Mouse (Mus musculus) thymus, adult 2 months (tissue): ENCODE measurements at regions not wholly inside any gene's neighbourhood (a gene's known extent, or its start where the extent isn't known, plus 50 kb on each side); places are given as distances from the start of the nearest gene placed in this dataset.

ENCODE experiments used
- DNase-seq: peaks from one replicate; pipeline ENCODE4 v3.0.0; 2021
- H3K27ac ChIP-seq: fragments of 200-500 bp; 2 replicates; pipeline ENCODE4 v1.5.1; 2012; ENCODE audit warnings: low read length, control low read depth; ENCODE audit not compliant: control insufficient read depth, insufficient read depth
- H3K27me3 ChIP-seq: fragments of 200-500 bp; 2 replicates; pipeline ENCODE4 v1.6.1; 2012; ENCODE audit warnings: mild to moderate bottlenecking, low read length, moderate library complexity, mixed read lengths; ENCODE audit not compliant: control insufficient read depth, insufficient read depth
- H3K36me3 ChIP-seq: fragments of 200-500 bp; 2 replicates; pipeline ENCODE4 v1.6.1; 2012; ENCODE audit warnings: mild to moderate bottlenecking, low read length, moderate library complexity; ENCODE audit not compliant: control insufficient read depth, insufficient read depth
- H3K4me1 ChIP-seq: fragments of 200-500 bp; replicated peaks from 2 replicates; pipeline ENCODE4 v1.6.1; 2012; ENCODE audit warnings: low read length; ENCODE audit not compliant: control insufficient read depth, insufficient read depth
- H3K4me3 ChIP-seq: fragments of 200-500 bp; 2 replicates; pipeline ENCODE4 v1.5.1; 2012; ENCODE audit warnings: mild to moderate bottlenecking, low read length, control low read depth, moderate library complexity; ENCODE audit not compliant: control insufficient read depth, insufficient read depth
- CTCF ChIP-seq: fragments of 200-500 bp; IDR thresholded peaks from 2 replicates; pipeline ENCODE4 v1.5.1; 2012; ENCODE audit warnings: mild to moderate bottlenecking, control low read depth, low read length, moderate library complexity, borderline replicate concordance; ENCODE audit not compliant: control insufficient read depth, poor library complexity, insufficient read depth; ENCODE audit errors: extremely low read depth
- POLR2A ChIP-seq: fragments of 200-500 bp; IDR thresholded peaks from 2 replicates; pipeline ENCODE4 v1.6.1; 2012; ENCODE audit warnings: mild to moderate bottlenecking, low read length, control low read depth, moderate library complexity; ENCODE audit not compliant: control insufficient read depth, poor library complexity, insufficient read depth; ENCODE audit errors: extremely low read depth
- WGBS: fragments of 180-500 bp; shearing (Covaris S2); methylation state at CpG from one replicate; pipeline ENCODE4 v1.1.7; 2018; 5-methylcytosine and 5-hydroxymethylcytosine counted together

DNA sequence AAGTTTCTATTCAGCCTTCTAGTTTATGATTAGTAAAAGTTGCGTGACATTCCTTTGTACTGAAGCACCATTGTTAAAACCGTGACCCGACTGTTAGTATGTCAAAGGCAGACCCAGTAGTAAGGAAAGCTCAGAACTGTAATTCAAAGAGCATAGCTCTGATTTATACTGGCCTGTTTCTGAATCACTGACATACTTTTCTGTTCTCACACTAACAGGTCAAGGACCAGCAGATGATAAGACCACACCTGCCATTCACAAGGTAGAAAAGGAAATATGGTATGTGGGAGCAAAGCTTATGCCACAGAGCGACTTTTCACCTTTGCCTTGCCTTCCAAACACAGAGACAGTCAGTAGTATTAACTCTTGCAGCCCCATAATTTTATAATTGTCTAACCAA is 269.5 kb upstream of the Acvr2a start:
- H3K27me3 ChIP-seq, result no peaks in the 10 kb centered on the region
- WGBS, result 96% methylated on average over 4 of the region's 4 CpGs
- H3K36me3 ChIP-seq, result no peaks in the 10 kb centered on the region
- DNase-seq, result no peak
- H3K4me1 ChIP-seq, result no peaks in the 10 kb centered on the region
- no peak for TF ChIP-seq CTCF
- no peak for TF ChIP-seq POLR2A
- no peak overlapping the region for H3K4me3 ChIP-seq
- no peak overlapping the region for H3K27ac ChIP-seq

DNA sequence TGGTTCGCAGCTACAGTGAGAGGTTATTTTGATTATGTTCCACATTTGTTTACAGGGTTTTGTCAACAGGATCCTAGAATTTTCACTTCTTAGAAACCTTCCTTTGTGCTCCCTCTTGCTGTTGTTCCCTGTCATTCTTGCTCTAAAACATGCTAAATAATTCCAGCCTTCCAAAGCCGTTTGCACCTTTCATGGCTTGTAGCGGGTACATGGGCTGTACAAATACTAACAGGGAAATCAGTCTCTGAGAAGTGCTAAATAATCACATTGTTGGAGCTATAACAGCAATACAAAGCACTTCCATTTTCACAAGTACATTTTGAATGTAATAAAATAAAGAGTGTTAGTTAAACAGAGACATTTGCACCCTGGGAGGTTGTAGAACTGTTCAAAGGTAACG is 268.8 kb upstream of the Acvr2a start:
- no peak for TF ChIP-seq CTCF
- no peak for TF ChIP-seq POLR2A
- no peaks in the 10 kb centered on the region for H3K36me3 ChIP-seq
- DNase-seq, result no peak
- 92% methylated on average over 4 of the region's 4 CpGs for WGBS
- no peak overlapping the region for H3K27ac ChIP-seq
- no peaks in the 10 kb centered on the region for H3K27me3 ChIP-seq
- H3K4me3 ChIP-seq, result no peak overlapping the region
- no peaks in the 10 kb centered on the region for H3K4me1 ChIP-seq

DNA sequence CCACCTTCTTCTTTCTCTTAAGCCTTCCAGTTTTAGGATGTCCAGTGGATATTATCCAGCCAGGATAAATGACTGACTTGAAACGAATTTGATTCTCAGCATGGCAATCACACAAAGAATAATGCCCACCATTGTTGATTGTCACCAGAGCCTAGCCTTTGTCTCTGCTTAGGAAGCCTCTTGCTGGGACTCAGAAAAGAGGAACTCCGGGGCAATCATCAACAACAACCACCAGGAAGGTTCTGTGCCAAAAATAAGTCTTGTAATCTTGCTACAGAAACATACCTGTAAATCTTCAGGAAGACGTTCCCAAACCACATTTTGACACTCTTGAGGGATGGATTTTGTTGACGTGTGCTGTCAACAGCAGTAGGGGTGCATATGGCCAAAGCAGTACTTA is 268.2 kb upstream of the Acvr2a start:
- Histone ChIP-seq H3K36me3 (no peaks in the 10 kb centered on the region), H3K27me3 (no peaks in the 10 kb centered on the region), H3K27ac (no peak overlapping the region), H3K4me3 (no peak overlapping the region), H3K4me1 (no peaks in the 10 kb centered on the region)
- WGBS, result 33% methylated on average over 4 of the region's 4 CpGs
- TF ChIP-seq CTCF, result no peak
- no peak for TF ChIP-seq POLR2A
- DNase-seq, result no peak

- DNase-seq, result no peak
- Histone ChIP-seq H3K27me3 (no peaks in the 10 kb centered on the region), H3K4me1 (no peaks in the 10 kb centered on the region), H3K27ac (no peak overlapping the region), H3K36me3 (no peaks in the 10 kb centered on the region), H3K4me3 (no peak overlapping the region)
- TF ChIP-seq POLR2A (no peak), CTCF (no peak)
- 56% methylated on average over 4 of the region's 4 CpGs for WGBS
These were observed 267.7 kb upstream of the Acvr2a start for GRCm38 (mm10) chr2:48546194-48546593.

DNA sequence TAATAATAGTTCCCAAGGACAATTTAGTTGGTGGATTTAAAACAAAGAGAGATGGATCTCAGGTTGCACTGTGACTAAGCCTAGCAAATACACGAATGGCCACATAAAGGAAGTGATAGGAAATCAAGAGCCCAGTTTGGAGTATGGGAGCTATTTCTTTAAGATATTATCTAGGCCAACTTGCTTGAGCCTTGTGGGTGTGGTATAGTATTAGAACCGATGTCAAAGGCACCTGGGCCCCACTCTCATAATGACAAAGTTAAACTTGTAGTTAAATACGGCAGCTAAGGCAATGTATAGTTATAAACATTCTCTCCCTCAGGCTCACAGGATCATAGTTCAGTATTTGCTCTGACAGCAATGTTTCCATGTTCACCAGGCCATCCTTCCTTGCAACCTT is 257.3 kb upstream of the Acvr2a start:
- WGBS, result 82% methylated on average over 3 of the region's 3 CpGs
- Histone ChIP-seq H3K4me3 (no peak overlapping the region), H3K4me1 (no peaks in the 10 kb centered on the region), H3K27ac (no peak overlapping the region), H3K36me3 (no peaks in the 10 kb centered on the region), H3K27me3 (no peaks in the 10 kb centered on the region)
- TF ChIP-seq POLR2A (no peak), CTCF (no peak)
- no peak for DNase-seq

- no peaks in the 10 kb centered on the region for H3K27me3 ChIP-seq
- no peak overlapping the region for H3K4me3 ChIP-seq
- DNase-seq, result no peak
- no peak overlapping the region for H3K27ac ChIP-seq
- TF ChIP-seq POLR2A (no peak), CTCF (no peak)
- no peaks in the 10 kb centered on the region for H3K4me1 ChIP-seq
- no peaks in the 10 kb centered on the region for H3K36me3 ChIP-seq
These were observed 256.8 kb upstream of the Acvr2a start for GRCm38 (mm10) chr2:48557123-48557522.

- Histone ChIP-seq H3K36me3 (no peaks in the 10 kb centered on the region), H3K27me3 (no peaks in the 10 kb centered on the region), H3K4me3 (no peak overlapping the region), H3K27ac (no peak overlapping the region), H3K4me1 (no peaks in the 10 kb centered on the region)
- no peak for DNase-seq
- no peak for TF ChIP-seq POLR2A
- no peak for TF ChIP-seq CTCF
- WGBS, result 85% methylated on average over 3 of the region's 3 CpGs
These were observed 255.3 kb upstream of the Acvr2a start for GRCm38 (mm10) chr2:48558641-48559040.

- Histone ChIP-seq H3K4me3 (no peak overlapping the region), H3K27ac (no peak overlapping the region), H3K36me3 (no peaks in the 10 kb centered on the region), H3K27me3 (no peaks in the 10 kb centered on the region), H3K4me1 (no peaks in the 10 kb centered on the region)
- 84% methylated on average over 3 of the region's 3 CpGs for WGBS
- TF ChIP-seq POLR2A (no peak), CTCF (no peak)
- no peak for DNase-seq
These were observed 250.3 kb upstream of the Acvr2a start for GRCm38 (mm10) chr2:48563636-48564035.
